Comparison of ENCODE assay signal across 8 mouse cellular contexts in the genomic region with DNA sequence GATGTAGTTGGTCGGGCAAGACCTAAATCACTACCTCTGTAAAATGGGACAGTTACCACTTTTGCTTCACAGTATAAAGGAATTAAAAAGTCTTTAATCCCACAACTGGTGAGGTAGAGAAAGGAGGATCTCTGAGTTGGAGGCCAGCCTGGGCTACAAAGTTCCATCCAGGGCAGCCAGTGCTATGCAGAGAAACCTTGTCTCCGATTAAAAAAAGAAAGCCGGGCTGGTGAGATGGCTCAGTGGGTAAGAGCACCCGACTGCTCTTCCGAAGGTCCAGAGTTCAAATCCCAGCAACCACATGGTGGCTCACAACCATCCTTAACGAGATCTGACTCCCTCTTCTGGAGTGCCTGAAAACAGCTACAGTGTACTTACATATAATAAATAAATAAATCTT. TPM values are rescaled to one million over a fixed set of nuclear protein-coding genes. Genes with fewer than 3 reads are reported as not detected.
DNase-seq lines count a peak whose midpoint lies in the region; ATAC-seq and TF ChIP-seq lines count a peak whose summit lies in the region.
"Not testable (repeated sequence)": the region's sequence is repeated elsewhere in the genome, so short reads cannot be mapped to it uniquely, and the experiment has no call there.

No protein-coding gene starts in this region.

- ATAC-seq in forebrain, embryonic 13.5 days; heart, embryonic 15.5 days (replicated peaks; ENCODE audit: insufficient number of reproducible peaks, insufficient read depth, low FRiP score, low read depth); intestine, embryonic 15.5 days; limb, embryonic 12.5 days (ENCODE audit: insufficient number of reproducible peaks, insufficient read depth, low FRiP score, low TSS enrichment, low read depth); lung, embryonic 14.5 days (ENCODE audit: insufficient read depth); midbrain, embryonic 16.5 days; stomach, embryonic 16.5 days (ENCODE audit: insufficient read depth, low FRiP score): not testable (repeated sequence)

- WGBS in forebrain, embryonic 13.5 days: 45% methylated on average over 6 of the region's 6 CpGs
- 43% methylated on average over 6 of the region's 6 CpGs for WGBS in heart, embryonic 15.5 days
- WGBS in intestine, embryonic 15.5 days: 40% methylated on average over 6 of the region's 6 CpGs
- WGBS in limb, embryonic 12.5 days: 35% methylated on average over 6 of the region's 6 CpGs
- 43% methylated on average over 6 of the region's 6 CpGs for WGBS in lung, embryonic 14.5 days
- 46% methylated on average over 6 of the region's 6 CpGs for WGBS in midbrain, embryonic 16.5 days
- 31% methylated on average over 6 of the region's 6 CpGs for WGBS in stomach, embryonic 16.5 days

- H3K4me2 ChIP-seq in forebrain, embryonic 13.5 days: peak overlapping the region; percentile 68
- peak overlapping the region; percentile 70 for H3K4me2 ChIP-seq in heart, embryonic 15.5 days
- H3K4me2 ChIP-seq in intestine, embryonic 15.5 days (replicated peaks): peak overlapping the region; percentile 78
- peak overlapping the region; percentile 66 for H3K4me2 ChIP-seq in limb, embryonic 12.5 days
- H3K4me2 ChIP-seq in lung, embryonic 14.5 days: peak overlapping the region; percentile 76
- H3K4me2 ChIP-seq in midbrain, embryonic 16.5 days (ENCODE audit: low read length): peak overlapping the region; percentile 67
- H3K4me2 ChIP-seq in stomach, embryonic 16.5 days (ENCODE audit: low read depth, low read length): peak overlapping the region; percentile 50

- not testable (repeated sequence) for TF ChIP-seq CTCF in cortical plate, adult 2 months (IDR thresholded peaks at IDR 0.05; ENCODE audit: extremely low read depth, insufficient read depth, low read length); lung, embryonic 14.5 days (IDR thresholded peaks at IDR 0.05; ENCODE audit: low read depth)

- not testable (repeated sequence) for H3K27ac ChIP-seq in cortical plate, adult 2 months (ENCODE audit: insufficient read depth, low read length); forebrain, embryonic 13.5 days; heart, embryonic 15.5 days; intestine, embryonic 15.5 days; limb, embryonic 12.5 days; lung, embryonic 14.5 days (ENCODE audit: low read depth); midbrain, embryonic 16.5 days (ENCODE audit: low read length); stomach, embryonic 16.5 days (ENCODE audit: low read length)

- H3K9ac ChIP-seq in forebrain, embryonic 13.5 days: not testable (repeated sequence)
- H3K9ac ChIP-seq in heart, embryonic 15.5 days: peak overlapping the region; percentile 65; the same call in 1 of the 2 replicates
- peak overlapping the region; percentile 64; the same call in 1 of the 2 replicates for H3K9ac ChIP-seq in intestine, embryonic 15.5 days
- peak overlapping the region; percentile 62; the same call in 1 of the 2 replicates for H3K9ac ChIP-seq in limb, embryonic 12.5 days (replicated peaks)
- H3K9ac ChIP-seq in lung, embryonic 14.5 days: peak overlapping the region; percentile 56
- H3K9ac ChIP-seq in midbrain, embryonic 16.5 days (ENCODE audit: low read depth, low read length): peak overlapping the region; percentile 57
- H3K9ac ChIP-seq in stomach, embryonic 16.5 days (ENCODE audit: low read length): peak overlapping the region; percentile 55

- not testable (repeated sequence) for TF ChIP-seq POLR2A in cortical plate, adult 2 months (IDR thresholded peaks at IDR 0.05; ENCODE audit: extremely low read depth, insufficient read depth, low read length)

- not testable (repeated sequence) for H3K27me3 ChIP-seq in forebrain, embryonic 13.5 days; heart, embryonic 15.5 days; intestine, embryonic 15.5 days (replicated peaks); limb, embryonic 12.5 days; lung, embryonic 14.5 days (ENCODE audit: insufficient read depth, low read length); midbrain, embryonic 16.5 days (ENCODE audit: control insufficient read depth, insufficient read depth, low read depth, low read length); stomach, embryonic 16.5 days (ENCODE audit: control insufficient read depth, insufficient read depth, low read length)

- H3K9me3 ChIP-seq in forebrain, embryonic 13.5 days (replicated peaks); heart, embryonic 15.5 days (replicated peaks); intestine, embryonic 15.5 days; limb, embryonic 12.5 days; lung, embryonic 14.5 days (ENCODE audit: low read depth, low read length); midbrain, embryonic 16.5 days (replicated peaks; ENCODE audit: control insufficient read depth, low read length, poor library complexity, severe bottlenecking); stomach, embryonic 16.5 days (replicated peaks; ENCODE audit: control insufficient read depth, low read length): not testable (repeated sequence)

- not testable (repeated sequence) for H3K4me1 ChIP-seq in cortical plate, adult 2 months (ENCODE audit: control insufficient read depth, insufficient read depth, low read length); forebrain, embryonic 13.5 days; intestine, embryonic 15.5 days (replicated peaks); limb, embryonic 12.5 days (replicated peaks); lung, embryonic 14.5 days (ENCODE audit: insufficient read depth); midbrain, embryonic 16.5 days (ENCODE audit: control insufficient read depth, insufficient read depth, low read length); stomach, embryonic 16.5 days (ENCODE audit: control insufficient read depth, insufficient read depth, low read length)
- H3K4me1 ChIP-seq in heart, embryonic 15.5 days (replicated peaks): peaks cover 13% of the 10 kb centered on the region

- DNase-seq in lung, embryonic 14.5 days: not testable (repeated sequence)

- not testable (repeated sequence) for H3K36me3 ChIP-seq in forebrain, embryonic 13.5 days (ENCODE audit: poor library complexity, severe bottlenecking); heart, embryonic 15.5 days; intestine, embryonic 15.5 days; limb, embryonic 12.5 days; lung, embryonic 14.5 days (ENCODE audit: insufficient read depth); midbrain, embryonic 16.5 days (ENCODE audit: control insufficient read depth, insufficient read depth, low read length); stomach, embryonic 16.5 days (ENCODE audit: control insufficient read depth, insufficient read depth, low read length)

- H3K4me3 ChIP-seq in cortical plate, adult 2 months (ENCODE audit: insufficient read depth, low read length): peak overlapping the region; percentile 51
- peak overlapping the region; percentile 42 for H3K4me3 ChIP-seq in forebrain, embryonic 13.5 days
- H3K4me3 ChIP-seq in heart, embryonic 15.5 days: peak overlapping the region; percentile 61
- peak overlapping the region; percentile 49 for H3K4me3 ChIP-seq in intestine, embryonic 15.5 days (replicated peaks)
- peak overlapping the region; percentile 43 for H3K4me3 ChIP-seq in limb, embryonic 12.5 days (replicated peaks)
- H3K4me3 ChIP-seq in lung, embryonic 14.5 days (ENCODE audit: low read depth, low read length): peak overlapping the region; percentile 45
- peak overlapping the region; percentile 42 for H3K4me3 ChIP-seq in midbrain, embryonic 16.5 days (ENCODE audit: low read depth, low read length)
- H3K4me3 ChIP-seq in stomach, embryonic 16.5 days (replicated peaks; ENCODE audit: low read length): peak overlapping the region; percentile 45

RNA-seq across cellular contexts. Expression of gene Rab42, which starts 0.3 kb away (rescaled TPM):
- 3.8 and 5.3 TPM in 2 replicates for polyA plus RNA-seq in cortical plate, adult 2 months (2012; rRNA removed)
- 0.23 and 0.64 TPM in 2 replicates for polyA plus RNA-seq in forebrain, embryonic 13.5 days (2015; fragmentation: Nextera tagmentation; extraction: Ambion mirVana)
- 1.5 and 2.0 TPM in 2 replicates for polyA plus RNA-seq in heart, embryonic 15.5 days (2015; fragmentation: Nextera tagmentation; extraction: Ambion mirVana)
- 3.6 and 3.9 TPM in 2 replicates for polyA plus RNA-seq in intestine, embryonic 15.5 days (2015; fragmentation: Nextera tagmentation; extraction: Ambion mirVana)
- 1.3 and 1.5 TPM in 2 replicates for polyA plus RNA-seq in limb, embryonic 12.5 days (2016; fragmentation: Nextera tagmentation; extraction: Ambion mirVana)
- polyA plus RNA-seq in lung, embryonic 14.5 days (2014; fragmentation: Nextera tagmentation; extraction: Ambion mirVana): 1.2 and 1.9 TPM in 2 replicates
- polyA plus RNA-seq in midbrain, embryonic 16.5 days (2015; fragmentation: Nextera tagmentation; extraction: Ambion mirVana): 2.1 and 2.9 TPM in 2 replicates
- 1.5 and 2.2 TPM in 2 replicates for polyA plus RNA-seq in stomach, embryonic 16.5 days (2015; fragmentation: Nextera tagmentation; extraction: Ambion mirVana)

RNA-seq across cellular contexts. Expression of gene Trnau1ap, which starts 25.9 kb away (rescaled TPM):
- 14.9 and 16.6 TPM in 2 replicates for polyA plus RNA-seq in cortical plate, adult 2 months (2012; rRNA removed)
- polyA plus RNA-seq in forebrain, embryonic 13.5 days (2015; fragmentation: Nextera tagmentation; extraction: Ambion mirVana): 87.8 and 96.4 TPM in 2 replicates
- polyA plus RNA-seq in heart, embryonic 15.5 days (2015; fragmentation: Nextera tagmentation; extraction: Ambion mirVana): 63.4 and 71.3 TPM in 2 replicates
- 74.5 and 82.9 TPM in 2 replicates for polyA plus RNA-seq in intestine, embryonic 15.5 days (2015; fragmentation: Nextera tagmentation; extraction: Ambion mirVana)
- 84.7 and 87.5 TPM in 2 replicates for polyA plus RNA-seq in limb, embryonic 12.5 days (2016; fragmentation: Nextera tagmentation; extraction: Ambion mirVana)
- polyA plus RNA-seq in lung, embryonic 14.5 days (2014; fragmentation: Nextera tagmentation; extraction: Ambion mirVana): 69.9 and 71.8 TPM in 2 replicates
- polyA plus RNA-seq in midbrain, embryonic 16.5 days (2015; fragmentation: Nextera tagmentation; extraction: Ambion mirVana): 76.3 and 76.6 TPM in 2 replicates
- 56.8 and 62.6 TPM in 2 replicates for polyA plus RNA-seq in stomach, embryonic 16.5 days (2015; fragmentation: Nextera tagmentation; extraction: Ambion mirVana)

RNA-seq across cellular contexts. Expression of gene Taf12, which starts 29.3 kb away (rescaled TPM):
- 15.9 and 19.4 TPM in 2 replicates for polyA plus RNA-seq in cortical plate, adult 2 months (2012; rRNA removed)
- polyA plus RNA-seq in forebrain, embryonic 13.5 days (2015; fragmentation: Nextera tagmentation; extraction: Ambion mirVana): 51.5 and 56.1 TPM in 2 replicates
- polyA plus RNA-seq in heart, embryonic 15.5 days (2015; fragmentation: Nextera tagmentation; extraction: Ambion mirVana): 28.5 and 33.7 TPM in 2 replicates
- polyA plus RNA-seq in intestine, embryonic 15.5 days (2015; fragmentation: Nextera tagmentation; extraction: Ambion mirVana): 37.7 and 39.8 TPM in 2 replicates
- 58.9 and 59.8 TPM in 2 replicates for polyA plus RNA-seq in limb, embryonic 12.5 days (2016; fragmentation: Nextera tagmentation; extraction: Ambion mirVana)
- polyA plus RNA-seq in lung, embryonic 14.5 days (2014; fragmentation: Nextera tagmentation; extraction: Ambion mirVana): 48.7 and 49.1 TPM in 2 replicates
- 42.8 and 45.2 TPM in 2 replicates for polyA plus RNA-seq in midbrain, embryonic 16.5 days (2015; fragmentation: Nextera tagmentation; extraction: Ambion mirVana)
- polyA plus RNA-seq in stomach, embryonic 16.5 days (2015; fragmentation: Nextera tagmentation; extraction: Ambion mirVana): 35.5 and 42.8 TPM in 2 replicates

RNA-seq across cellular contexts. Expression of gene Gmeb1, which starts 42.1 kb away (rescaled TPM):
- 19.1 and 20.6 TPM in 2 replicates for polyA plus RNA-seq in cortical plate, adult 2 months (2012; rRNA removed)
- polyA plus RNA-seq in forebrain, embryonic 13.5 days (2015; fragmentation: Nextera tagmentation; extraction: Ambion mirVana): 50.0 and 55.3 TPM in 2 replicates
- 23.3 and 28.0 TPM in 2 replicates for polyA plus RNA-seq in heart, embryonic 15.5 days (2015; fragmentation: Nextera tagmentation; extraction: Ambion mirVana)
- polyA plus RNA-seq in intestine, embryonic 15.5 days (2015; fragmentation: Nextera tagmentation; extraction: Ambion mirVana): 27.8 and 31.3 TPM in 2 replicates
- 44.4 and 47.1 TPM in 2 replicates for polyA plus RNA-seq in limb, embryonic 12.5 days (2016; fragmentation: Nextera tagmentation; extraction: Ambion mirVana)
- polyA plus RNA-seq in lung, embryonic 14.5 days (2014; fragmentation: Nextera tagmentation; extraction: Ambion mirVana): 33.1 and 39.5 TPM in 2 replicates
- polyA plus RNA-seq in midbrain, embryonic 16.5 days (2015; fragmentation: Nextera tagmentation; extraction: Ambion mirVana): 40.0 and 41.1 TPM in 2 replicates
- 25.6 and 28.7 TPM in 2 replicates for polyA plus RNA-seq in stomach, embryonic 16.5 days (2015; fragmentation: Nextera tagmentation; extraction: Ambion mirVana)

RNA-seq across cellular contexts. Expression of gene Rcc1, which starts 49.9 kb away (rescaled TPM):
- 8.8 and 9.2 TPM in 2 replicates for polyA plus RNA-seq in cortical plate, adult 2 months (2012; rRNA removed)
- 82.2 and 89.5 TPM in 2 replicates for polyA plus RNA-seq in forebrain, embryonic 13.5 days (2015; fragmentation: Nextera tagmentation; extraction: Ambion mirVana)
- 29.2 and 44.7 TPM in 2 replicates for polyA plus RNA-seq in heart, embryonic 15.5 days (2015; fragmentation: Nextera tagmentation; extraction: Ambion mirVana)
- polyA plus RNA-seq in intestine, embryonic 15.5 days (2015; fragmentation: Nextera tagmentation; extraction: Ambion mirVana): 90.5 and 90.9 TPM in 2 replicates
- polyA plus RNA-seq in limb, embryonic 12.5 days (2016; fragmentation: Nextera tagmentation; extraction: Ambion mirVana): 101 and 102 TPM in 2 replicates
- 67.5 and 77.0 TPM in 2 replicates for polyA plus RNA-seq in lung, embryonic 14.5 days (2014; fragmentation: Nextera tagmentation; extraction: Ambion mirVana)
- 29.8 and 30.8 TPM in 2 replicates for polyA plus RNA-seq in midbrain, embryonic 16.5 days (2015; fragmentation: Nextera tagmentation; extraction: Ambion mirVana)
- 62.6 and 64.0 TPM in 2 replicates for polyA plus RNA-seq in stomach, embryonic 16.5 days (2015; fragmentation: Nextera tagmentation; extraction: Ambion mirVana)
